Mouse (Mus musculus): ENCODE measurements around the gene Nme1. TPM values are rescaled to one million over a fixed set of nuclear protein-coding genes. Genes with fewer than 3 reads are reported as not detected.
"Not testable (repeated sequence)": the region's sequence is repeated elsewhere in the genome, so short reads cannot be mapped to it uniquely, and the experiment has no call there.

Nme1 gene
- polyA plus RNA-seq, 1 experiment from 2014 or later: 143 TPM

- Histone ChIP-seq H3K4me2 (ENCODE audit: low read depth, low read length) (no peak overlapping the region), H3K4me3 (ENCODE audit: low read depth, low read length) (no peak overlapping the region), H3K9ac (ENCODE audit: low read depth, low read length) (no peak overlapping the region), H3K36me3 (ENCODE audit: control insufficient read depth, insufficient read depth, low read length) (peaks cover 66% of the 10 kb centered on the region), H3K9me3 (ENCODE audit: control insufficient read depth, low read length) (no peaks in the 10 kb centered on the region), H3K4me1 (ENCODE audit: control insufficient read depth, insufficient read depth, low read length) (no peaks in the 10 kb centered on the region), H3K27me3 (replicated peaks; ENCODE audit: control insufficient read depth, insufficient read depth, low read length) (no peaks in the 10 kb centered on the region), H3K27ac (replicated peaks; ENCODE audit: low read depth, low read length) (no peak overlapping the region)
- 74% methylated on average over 2 of the region's 2 CpGs for WGBS
- no peak for ATAC-seq (ENCODE audit: low read depth)
- no peak for DNase-seq (ENCODE audit: low spot score)
Observed at GRCm38 (mm10) chr11:93940906-93941305, 27.4 kb downstream of the Nme1 start.

- DNase-seq (ENCODE audit: low spot score) (no peak), ATAC-seq (ENCODE audit: low read depth) (no peak)
- Histone ChIP-seq H3K27ac (replicated peaks; ENCODE audit: low read depth, low read length) (no peak overlapping the region), H3K27me3 (replicated peaks; ENCODE audit: control insufficient read depth, insufficient read depth, low read length) (no peaks in the 10 kb centered on the region), H3K9ac (ENCODE audit: low read depth, low read length) (no peak overlapping the region), H3K9me3 (ENCODE audit: control insufficient read depth, low read length) (no peaks in the 10 kb centered on the region), H3K36me3 (ENCODE audit: control insufficient read depth, insufficient read depth, low read length) (peaks cover 88% of the 10 kb centered on the region), H3K4me3 (ENCODE audit: low read depth, low read length) (no peak overlapping the region), H3K4me2 (ENCODE audit: low read depth, low read length) (no peak overlapping the region), H3K4me1 (ENCODE audit: control insufficient read depth, insufficient read depth, low read length) (no peaks in the 10 kb centered on the region)
Observed at GRCm38 (mm10) chr11:93929106-93929505, 39.2 kb downstream of the Nme1 start.

GRCm38 (mm10) chr11:93915019-93915418, 53.3 kb downstream of the Nme1 start:
- not testable (repeated sequence) for H3K4me2 ChIP-seq (ENCODE audit: low read depth, low read length); H3K4me1 ChIP-seq (ENCODE audit: control insufficient read depth, insufficient read depth, low read length); H3K27me3 ChIP-seq (replicated peaks; ENCODE audit: control insufficient read depth, insufficient read depth, low read length); H3K27ac ChIP-seq (replicated peaks; ENCODE audit: low read depth, low read length); H3K9me3 ChIP-seq (ENCODE audit: control insufficient read depth, low read length); DNase-seq (ENCODE audit: low spot score); H3K4me3 ChIP-seq (ENCODE audit: low read depth, low read length); ATAC-seq (ENCODE audit: low read depth); H3K9ac ChIP-seq (ENCODE audit: low read depth, low read length)
- WGBS: 95% methylated on average over 2 of the region's 2 CpGs
- peaks cover 85% of the 10 kb centered on the region for H3K36me3 ChIP-seq (ENCODE audit: control insufficient read depth, insufficient read depth, low read length)

GRCm38 (mm10) chr11:93911603-93912002, 56.7 kb downstream of the Nme1 start:
- Histone ChIP-seq H3K9me3 (ENCODE audit: control insufficient read depth, low read length) (no peaks in the 10 kb centered on the region), H3K4me2 (ENCODE audit: low read depth, low read length) (no peak overlapping the region), H3K4me1 (ENCODE audit: control insufficient read depth, insufficient read depth, low read length) (no peaks in the 10 kb centered on the region), H3K27ac (replicated peaks; ENCODE audit: low read depth, low read length) (no peak overlapping the region), H3K4me3 (ENCODE audit: low read depth, low read length) (no peak overlapping the region), H3K9ac (ENCODE audit: low read depth, low read length) (no peak overlapping the region), H3K27me3 (replicated peaks; ENCODE audit: control insufficient read depth, insufficient read depth, low read length) (no peaks in the 10 kb centered on the region), H3K36me3 (ENCODE audit: control insufficient read depth, insufficient read depth, low read length) (peaks cover 91% of the 10 kb centered on the region)
- no peak for ATAC-seq (ENCODE audit: low read depth)
- DNase-seq (ENCODE audit: low spot score): no peak
- WGBS: 77% methylated on average over 3 of the region's 3 CpGs

GRCm38 (mm10) chr11:93908829-93909228, 59.5 kb downstream of the Nme1 start:
- Histone ChIP-seq H3K9ac (ENCODE audit: low read depth, low read length) (no peak overlapping the region), H3K9me3 (ENCODE audit: control insufficient read depth, low read length) (no peaks in the 10 kb centered on the region), H3K27me3 (replicated peaks; ENCODE audit: control insufficient read depth, insufficient read depth, low read length) (no peaks in the 10 kb centered on the region), H3K27ac (replicated peaks; ENCODE audit: low read depth, low read length) (no peak overlapping the region), H3K36me3 (ENCODE audit: control insufficient read depth, insufficient read depth, low read length) (peaks cover 87% of the 10 kb centered on the region), H3K4me3 (ENCODE audit: low read depth, low read length) (no peak overlapping the region), H3K4me2 (ENCODE audit: low read depth, low read length) (no peak overlapping the region), H3K4me1 (ENCODE audit: control insufficient read depth, insufficient read depth, low read length) (no peaks in the 10 kb centered on the region)
- ATAC-seq (ENCODE audit: low read depth) (no peak), DNase-seq (ENCODE audit: low spot score) (no peak)
- WGBS: 86% methylated on average over 9 of the region's 9 CpGs

GRCm38 (mm10) chr11:93907839-93908238, 60.5 kb downstream of the Nme1 start:
- ATAC-seq (ENCODE audit: low read depth): no peak
- 82% methylated on average over 3 of the region's 3 CpGs for WGBS
- H3K4me1 ChIP-seq (ENCODE audit: control insufficient read depth, insufficient read depth, low read length): no peaks in the 10 kb centered on the region
- no peaks in the 10 kb centered on the region for H3K27me3 ChIP-seq (replicated peaks; ENCODE audit: control insufficient read depth, insufficient read depth, low read length)
- no peak for DNase-seq (ENCODE audit: low spot score)
- no peak overlapping the region for H3K4me2 ChIP-seq (ENCODE audit: low read depth, low read length)
- H3K9ac ChIP-seq (ENCODE audit: low read depth, low read length): no peak overlapping the region
- no peak overlapping the region for H3K27ac ChIP-seq (replicated peaks; ENCODE audit: low read depth, low read length)
- H3K36me3 ChIP-seq (ENCODE audit: control insufficient read depth, insufficient read depth, low read length): peaks cover 84% of the 10 kb centered on the region
- no peak overlapping the region for H3K4me3 ChIP-seq (ENCODE audit: low read depth, low read length)
- no peaks in the 10 kb centered on the region for H3K9me3 ChIP-seq (ENCODE audit: control insufficient read depth, low read length)

Other genes with a start within 250 kb of the Nme1 start
- 28.0 TPM in 2 replicates for gene Utp18, start 82.8 kb downstream of the Nme1 start, polyA plus RNA-seq (2014; fragmentation: Nextera tagmentation; extraction: Ambion mirVana)
- gene Mbtd1, start 82.7 kb downstream of the Nme1 start, polyA plus RNA-seq (2014; fragmentation: Nextera tagmentation; extraction: Ambion mirVana): 17.3 and 22.2 TPM in 2 replicates
- gene Nme2, start 12.3 kb downstream of the Nme1 start, polyA plus RNA-seq (2014; fragmentation: Nextera tagmentation; extraction: Ambion mirVana): 336 and 395 TPM in 2 replicates
- 365 and 376 TPM in 2 replicates for gene Gm20390, start 228 bp downstream of the Nme1 start, polyA plus RNA-seq (2014; fragmentation: Nextera tagmentation; extraction: Ambion mirVana)
- 69.9 and 71.6 TPM in 2 replicates for gene Spag9, start 27.6 kb upstream of the Nme1 start, polyA plus RNA-seq (2014; fragmentation: Nextera tagmentation; extraction: Ambion mirVana)
- gene Tob1, start 242.9 kb upstream of the Nme1 start, polyA plus RNA-seq (2014; fragmentation: Nextera tagmentation; extraction: Ambion mirVana): 33.8 and 40.3 TPM in 2 replicates

Data from embryonic facial prominence, embryonic 14.5 days (tissue).